Mouse (Mus musculus): ENCODE results near the gene Mup15.
"Not testable (repeated sequence)": the region's sequence is repeated elsewhere in the genome, so short reads cannot be mapped to it uniquely, and the experiment has no call there.

Mup15 gene

GRCm38 (mm10) chr4:61439643-61440042 is at the start of gene Mup15:
Gene Mup15 (minus strand): TSS chr4:61439743.
- not testable (repeated sequence) for DNase-seq

All from layer of hippocampus, adult 9-11 months (tissue).